Mouse (Mus musculus) limb, embryonic 15.5 days (tissue): ENCODE data around the gene Vmn2r13. TPM values are rescaled to one million over a fixed set of nuclear protein-coding genes. Genes with fewer than 3 reads are reported as not detected.
"Not testable (repeated sequence)": the region's sequence is repeated elsewhere in the genome, so short reads cannot be mapped to it uniquely, and the experiment has no call there.

Experiments used
- ATAC-seq: fragments of 200-750 bp; cut with Nextera tagmentation; 2 replicates; pipeline ENCODE4 v1.8.0; 2017; ENCODE audit warnings: low read depth, moderate TSS enrichment; ENCODE audit not compliant: insufficient number of reproducible peaks, low FRiP score, low TSS enrichment
- H3K27ac ChIP-seq: fragments of 300-500 bp; sonication (generic); 2 replicates; pipeline ENCODE4 v1.5.1; 2015; ENCODE audit warnings: moderate library complexity, mild to moderate bottlenecking, inconsistent platforms
- H3K27me3 ChIP-seq: fragments of 300-500 bp; sonication (generic); 2 replicates; pipeline ENCODE4 v1.6.1; 2015; ENCODE audit warnings: inconsistent platforms
- H3K36me3 ChIP-seq: fragments of 300-500 bp; sonication (generic); 2 replicates; pipeline ENCODE4 v1.6.1; 2015; ENCODE audit warnings: inconsistent platforms
- H3K4me1 ChIP-seq: fragments of 300-500 bp; sonication (generic); 2 replicates; pipeline ENCODE4 v1.6.1; 2015; ENCODE audit warnings: inconsistent platforms
- H3K4me2 ChIP-seq: fragments of 300-500 bp; sonication (generic); 2 replicates; pipeline ENCODE4 v1.6.1; 2015; ENCODE audit warnings: mild to moderate bottlenecking, inconsistent platforms
- H3K4me3 ChIP-seq: fragments of 300-500 bp; sonication (generic); 2 replicates; pipeline ENCODE4 v1.5.1; 2015; ENCODE audit warnings: mild to moderate bottlenecking, inconsistent platforms
- H3K9ac ChIP-seq: fragments of 300-500 bp; sonication (generic); 2 replicates; pipeline ENCODE4 v1.6.1; 2015; ENCODE audit warnings: inconsistent platforms
- H3K9me3 ChIP-seq: fragments of 300-500 bp; sonication (generic); 2 replicates; pipeline ENCODE4 v1.6.1; 2016; ENCODE audit warnings: inconsistent platforms
- WGBS: fragments of 180-500 bp; shearing (Covaris S2); methylation state at CpG from one replicate; pipeline ENCODE4 v1.1.7; 2015; 5-methylcytosine and 5-hydroxymethylcytosine counted together
- polyA plus RNA-seq: library from polyadenylated mRNA; unstranded; fragments of >200 nt; fragmentation: Nextera tagmentation; extraction: Ambion mirVana; gene quantifications from 2 replicates; pipeline ENCODE4 v1.2.1, GENCODE M21; 2015

Gene Vmn2r13
- not detected in 2 replicates for polyA plus RNA-seq

DNA sequence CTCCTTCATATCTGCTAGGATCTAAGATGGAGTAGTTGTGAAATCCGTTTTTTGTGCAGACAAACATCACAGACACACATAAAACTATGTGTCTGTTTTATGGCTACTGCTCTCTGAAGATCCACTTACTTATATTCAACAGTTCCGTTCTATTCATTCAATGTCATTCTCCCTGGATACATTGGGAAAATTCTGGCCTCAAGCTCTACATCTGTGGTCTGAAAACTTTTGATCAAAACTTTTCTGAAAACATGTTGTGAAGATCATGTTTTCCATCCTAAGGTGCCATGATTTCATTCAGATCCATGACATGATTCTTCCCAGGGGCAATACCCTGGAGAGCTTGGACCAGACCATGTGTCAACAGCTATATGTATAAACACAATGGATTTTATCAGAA, at the start of gene Vmn2r13:
Vmn2r13 (minus strand) TSS at position 101 of the 400 bp plus-strand sequence.
- not testable (repeated sequence) for H3K36me3 ChIP-seq, H3K4me1 ChIP-seq, H3K4me3 ChIP-seq, ATAC-seq, H3K27me3 ChIP-seq, H3K9ac ChIP-seq, H3K27ac ChIP-seq, H3K4me2 ChIP-seq, H3K9me3 ChIP-seq
- WGBS = 55% methylated on average over 2 of the region's 2 CpGs

DNA sequence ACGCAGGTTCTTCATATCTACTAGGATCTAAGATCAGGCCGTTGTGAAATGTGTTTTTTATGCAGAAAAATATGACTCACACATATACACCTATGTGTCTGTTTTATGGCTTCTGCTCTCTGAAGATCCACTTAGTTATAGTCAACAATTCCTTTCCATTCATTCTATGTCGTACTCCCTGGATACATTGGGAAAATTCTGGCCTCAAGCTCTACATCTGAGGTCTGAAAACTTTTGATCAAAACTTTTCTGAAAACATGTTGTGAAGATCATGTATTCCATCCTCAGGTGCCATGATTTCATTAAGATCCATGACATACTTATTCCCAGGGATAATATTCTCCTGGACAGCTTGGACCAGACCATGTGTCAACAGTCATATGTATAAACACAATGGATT, 32.6 kb upstream of the Vmn2r13 start, which contains the start of gene Vmn2r14:
Vmn2r14 (minus strand) TSS at position 101 of the 400 bp plus-strand sequence.
- Histone ChIP-seq H3K4me2 (no peak within 1 kb of the TSS), H3K4me3 (no peak within 1 kb of the TSS), H3K9me3 (no peaks in the 10 kb centered on the region), H3K27me3 (no peaks in the 10 kb centered on the region), H3K27ac (no peak within 1 kb of the TSS), H3K4me1 (no peaks in the 10 kb centered on the region), H3K36me3 (no peaks in the 10 kb centered on the region), H3K9ac (no peak within 1 kb of the TSS)
- ATAC-seq = no peak
- WGBS = 65% methylated on average over 3 of the region's 3 CpGs

DNA sequence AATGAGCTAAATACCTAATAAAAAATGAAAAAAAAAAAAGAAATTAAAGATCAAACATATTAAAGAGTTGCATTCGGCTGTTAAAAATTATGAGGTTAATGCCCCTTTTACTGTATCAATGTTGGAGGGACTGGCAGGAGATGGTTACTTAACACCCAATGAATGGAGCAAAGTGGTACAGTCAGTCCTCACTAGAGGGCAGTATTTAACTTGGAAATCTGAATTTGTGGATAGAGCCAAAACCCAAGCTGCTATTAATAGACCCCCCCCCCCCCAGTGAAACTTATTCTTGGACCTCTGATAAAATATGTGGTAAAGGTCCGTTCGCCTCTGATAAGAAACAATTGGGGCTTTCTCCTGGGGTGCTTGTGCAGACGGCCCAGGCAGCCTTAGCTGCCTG, 25.1 kb downstream of the Vmn2r13 start:
- not testable (repeated sequence) for H3K27ac ChIP-seq, H3K4me1 ChIP-seq, H3K9me3 ChIP-seq, H3K9ac ChIP-seq, H3K4me3 ChIP-seq, H3K4me2 ChIP-seq, ATAC-seq, H3K27me3 ChIP-seq, H3K36me3 ChIP-seq
- WGBS = 83% methylated on average over 4 of the region's 4 CpGs

DNA sequence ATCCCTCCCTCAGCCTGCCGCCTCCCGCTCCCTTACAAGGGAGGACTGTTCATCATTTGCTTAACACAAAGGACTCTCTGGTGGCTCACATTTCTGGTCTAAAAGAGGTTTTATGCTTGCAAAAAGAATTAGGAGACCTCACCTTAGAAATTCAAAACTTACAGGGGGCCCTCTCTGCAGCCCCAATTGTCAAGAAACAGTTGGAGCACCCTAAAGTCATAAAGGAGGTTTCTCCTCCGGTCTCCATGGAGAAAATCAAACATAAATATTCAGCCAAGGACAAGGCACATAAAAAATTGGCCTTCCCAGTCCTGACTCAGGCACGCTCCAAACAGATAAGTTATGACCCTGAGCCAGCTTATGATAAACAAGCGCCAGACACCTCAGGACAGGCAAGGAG, 31.9 kb downstream of the Vmn2r13 start:
- WGBS = 86% methylated on average over 5 of the region's 5 CpGs
- Histone ChIP-seq H3K27me3 (no peaks in the 10 kb centered on the region), H3K4me3 (no peak overlapping the region), H3K9ac (no peak overlapping the region), H3K4me2 (no peak overlapping the region), H3K36me3 (no peaks in the 10 kb centered on the region), H3K4me1 (no peaks in the 10 kb centered on the region), H3K9me3 (0 out of 2 replicates have a peak, but pooled peaks cover 5% of the 10 kb centered on the region), H3K27ac (no peak overlapping the region)
- ATAC-seq = no peak

DNA sequence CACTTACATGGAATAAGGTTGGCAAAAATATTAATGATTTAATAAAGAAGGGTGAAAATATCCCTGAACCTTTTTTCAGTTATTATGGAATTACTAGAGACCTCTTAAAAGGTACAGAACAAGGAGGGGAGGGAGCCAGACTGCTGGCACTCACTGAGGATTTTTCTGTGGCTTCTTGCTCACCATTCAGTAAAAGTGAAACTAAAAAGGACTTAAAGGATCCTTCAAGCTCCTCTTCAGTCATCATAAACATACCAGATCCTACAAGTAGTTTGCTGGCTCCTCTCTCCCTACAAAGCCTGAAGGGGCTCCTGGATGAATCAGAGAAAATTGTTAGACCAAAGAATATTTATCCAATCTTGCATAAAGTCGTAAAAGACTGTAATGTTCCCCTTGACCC, 32.4 kb downstream of the Vmn2r13 start:
- ATAC-seq, H3K36me3 ChIP-seq, H3K27ac ChIP-seq, H3K4me2 ChIP-seq, H3K9me3 ChIP-seq, H3K4me3 ChIP-seq, H3K27me3 ChIP-seq, H3K4me1 ChIP-seq, H3K9ac ChIP-seq: not testable (repeated sequence)
- 62% methylated on average over 1 of the region's 1 CpGs for WGBS

DNA sequence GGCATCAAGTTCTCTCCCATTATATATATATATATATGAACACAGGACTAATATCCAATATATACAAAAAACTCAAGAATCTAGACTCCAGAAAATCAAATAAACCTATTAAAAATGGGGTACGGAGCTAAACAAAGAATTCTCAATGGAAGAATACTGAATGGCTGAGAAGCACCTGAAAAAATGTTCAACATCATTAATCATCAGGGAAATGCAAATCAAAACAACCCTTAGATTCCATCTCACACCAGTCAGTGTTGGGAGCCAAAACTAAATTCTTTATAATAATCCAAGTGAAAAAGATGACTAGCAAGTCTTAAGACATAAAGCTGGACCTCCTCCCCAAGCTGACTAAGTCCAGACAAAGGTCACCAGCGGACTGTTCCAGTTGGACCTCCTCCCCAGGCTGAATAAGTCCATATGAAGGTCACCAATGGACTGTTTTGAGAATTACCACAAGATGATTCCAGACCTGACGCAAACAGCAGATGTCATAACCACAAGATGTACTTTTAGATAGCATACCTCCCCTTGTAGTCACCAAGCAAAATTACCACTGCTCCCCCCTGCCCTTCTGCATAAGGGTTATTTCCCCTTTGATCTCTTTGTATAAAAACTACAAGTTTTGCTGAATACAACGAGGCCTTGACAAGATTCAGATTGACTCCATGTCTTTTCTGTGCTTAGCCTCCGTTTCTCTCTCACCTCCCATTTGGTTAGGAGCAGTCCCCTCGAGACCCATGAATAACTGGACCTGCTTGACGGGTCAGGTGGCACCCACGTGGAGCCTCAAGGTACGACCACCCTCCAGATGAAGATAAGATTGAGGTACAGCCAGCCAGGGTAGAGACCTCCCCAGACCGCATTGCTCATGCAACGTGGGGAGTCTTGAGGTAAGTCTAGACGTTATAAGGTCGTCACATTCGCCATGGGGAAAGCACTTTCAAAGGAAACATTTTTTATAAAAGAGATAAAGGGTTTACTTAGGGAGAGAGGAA, 33.2 kb downstream of the Vmn2r13 start:
- 74% methylated on average over 14 of the region's 14 CpGs for whole genome bisulfite sequencing
- H3K27ac ChIP-seq, H3K4me1 ChIP-seq, H3K9ac ChIP-seq, H3K4me2 ChIP-seq, ATAC-seq, H3K4me3 ChIP-seq, H3K27me3 ChIP-seq, H3K9me3 ChIP-seq, H3K36me3 ChIP-seq: not testable (repeated sequence)

DNA sequence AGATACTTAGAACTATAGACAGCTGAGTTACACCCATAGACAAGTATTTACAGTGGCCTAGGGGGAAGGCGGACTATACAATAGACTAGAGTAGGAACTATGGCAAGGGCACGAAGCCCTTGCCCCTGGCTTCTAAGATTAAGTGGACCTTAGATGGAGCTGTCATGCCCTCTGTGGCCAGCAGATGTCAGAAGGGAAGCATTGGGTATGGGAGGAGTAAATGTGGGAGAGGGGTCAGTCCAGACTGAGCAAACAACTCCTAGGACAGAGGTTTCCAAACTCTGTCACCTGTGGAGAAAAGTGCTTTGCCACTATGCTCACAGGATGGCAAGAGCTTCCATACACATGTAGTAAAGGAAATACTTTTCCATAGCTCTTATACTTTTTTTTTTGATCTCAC, 52.5 kb downstream of the Vmn2r13 start:
- ATAC-seq = no peak
- no peaks in the 10 kb centered on the region for H3K36me3 ChIP-seq
- no peak overlapping the region for H3K4me2 ChIP-seq
- no peaks in the 10 kb centered on the region for H3K27me3 ChIP-seq
- 57% methylated on average over 2 of the region's 2 CpGs for WGBS
- no peaks in the 10 kb centered on the region for H3K4me1 ChIP-seq
- no peak overlapping the region for H3K27ac ChIP-seq
- H3K9me3 ChIP-seq = no peaks in the 10 kb centered on the region
- no peak overlapping the region for H3K9ac ChIP-seq
- no peak overlapping the region for H3K4me3 ChIP-seq

DNA sequence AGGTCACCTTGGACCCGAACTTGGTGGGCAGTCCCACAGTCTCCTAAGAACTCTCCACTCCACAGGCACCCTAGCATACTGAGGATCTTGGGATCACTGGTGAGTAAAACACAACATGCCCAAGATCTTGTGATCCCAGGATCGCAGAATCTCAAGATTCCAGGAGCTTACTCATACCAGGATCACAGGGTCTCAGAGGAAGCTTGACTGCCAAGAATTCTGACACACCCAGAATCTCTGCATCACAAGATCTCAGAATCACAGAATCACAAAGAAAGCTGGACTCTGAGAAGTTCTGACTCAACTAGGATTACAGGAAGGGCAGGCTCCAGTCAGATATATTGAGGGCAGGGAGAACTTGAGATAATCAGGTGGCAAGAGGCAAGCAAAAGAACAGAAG, 55.3 kb downstream of the Vmn2r13 start:
- no peak for ATAC-seq
- H3K9me3 ChIP-seq = no peaks in the 10 kb centered on the region
- no peaks in the 10 kb centered on the region for H3K27me3 ChIP-seq
- 83% methylated on average over 2 of the region's 2 CpGs for WGBS
- H3K27ac ChIP-seq = no peak overlapping the region
- H3K36me3 ChIP-seq = no peaks in the 10 kb centered on the region
- H3K4me1 ChIP-seq = no peaks in the 10 kb centered on the region
- no peak overlapping the region for H3K9ac ChIP-seq
- no peak overlapping the region for H3K4me3 ChIP-seq
- H3K4me2 ChIP-seq = no peak overlapping the region

Other genes with a start within 250 kb of the Vmn2r13 start
- gene Vmn2r10, start 185.7 kb downstream of the Vmn2r13 start, polyA plus RNA-seq = not detected in 2 replicates
- gene Vmn2r11, start 132.6 kb downstream of the Vmn2r13 start, polyA plus RNA-seq = not detected in 2 replicates
- not detected in 2 replicates for gene Vmn2r12, start 94.2 kb downstream of the Vmn2r13 start, polyA plus RNA-seq
- not detected in 2 replicates for gene Vmn2r14, start 32.5 kb upstream of the Vmn2r13 start, polyA plus RNA-seq
- gene Vmn2r15, start 105.4 kb upstream of the Vmn2r13 start, polyA plus RNA-seq = not detected in 2 replicates
- not detected in 2 replicates for gene Vmn2r16, start 138.0 kb upstream of the Vmn2r13 start, polyA plus RNA-seq
- gene Vmn2r17, start 227.5 kb upstream of the Vmn2r13 start, polyA plus RNA-seq = not detected in 2 replicates